Mouse (Mus musculus) CH12.LX (cell line): ENCODE results near the gene Ech1. TPM values are rescaled to one million over a fixed set of nuclear protein-coding genes. Genes with fewer than 3 reads are reported as not detected.

ENCODE experiments used
- DNase-seq: peaks from one replicate; pipeline ENCODE4 v3.0.0-alpha.2; 2013; ENCODE audit errors: extremely low read depth
- H3K27ac ChIP-seq: 2 replicates; pipeline ENCODE4 v1.5.1; 2012; ENCODE audit warnings: low read depth, mild to moderate bottlenecking, control low read depth, moderate library complexity; ENCODE audit not compliant: insufficient read depth
- H3K27me3 ChIP-seq: replicated peaks from 2 replicates; pipeline ENCODE3; 2012; ENCODE audit warnings: inconsistent platforms
- H3K36me3 ChIP-seq, 2 experiments: replicated peaks in 1 of 2; 2 replicates each; pipeline versions ENCODE3 to v1.6.1; 2012; ENCODE audit warnings: inconsistent platforms in 1 of 2, low read length in 1 of 2, mild to moderate bottlenecking in 1 of 2, mixed read lengths in 1 of 2, moderate library complexity in 1 of 2; ENCODE audit not compliant: control insufficient read depth in 1 of 2, insufficient read depth in 1 of 2
- H3K4me1 ChIP-seq, 2 experiments: 2 replicates each; pipeline ENCODE4 v1.6.1; 2012; ENCODE audit warnings: inconsistent platforms in 1 of 2, moderate library complexity in 1 of 2; ENCODE audit not compliant: insufficient read depth in 2 of 2, control insufficient read depth in 1 of 2
- H3K4me2 ChIP-seq: 2 replicates; pipeline ENCODE4 v1.6.1; 2012; ENCODE audit warnings: low read depth, mild to moderate bottlenecking, control low read depth; ENCODE audit not compliant: poor library complexity, insufficient read depth, severe bottlenecking
- H3K4me3 ChIP-seq, 3 experiments: fragments of 150-350 bp in 1 of 3; sonication (generic) in 1 of 3; replicated peaks in 1 of 3; 2 replicates each; pipeline versions ENCODE3 to v1.5.1; 2011 to 2012; ENCODE audit warnings: low read depth in 2 of 3, low read length in 2 of 3, mild to moderate bottlenecking in 2 of 3, moderate library complexity in 2 of 3, control low read depth in 1 of 3, improper control_type of control experiment in 1 of 3, inconsistent platforms in 1 of 3, mixed read lengths in 1 of 3; ENCODE audit not compliant: poor library complexity in 1 of 3
- H3K79me2 ChIP-seq: replicated peaks from 2 replicates; pipeline ENCODE4 v1.6.1; 2012; ENCODE audit warnings: mild to moderate bottlenecking, moderate library complexity; ENCODE audit not compliant: control insufficient read depth, poor library complexity, insufficient read depth, severe bottlenecking; ENCODE audit errors: extremely low read depth
- H3K9ac ChIP-seq: 2 replicates; pipeline ENCODE4 v1.6.1; 2012; ENCODE audit warnings: low read depth, mild to moderate bottlenecking, control low read depth, moderate library complexity; ENCODE audit not compliant: insufficient read depth
- H3K9me3 ChIP-seq: replicated peaks from 2 replicates; pipeline ENCODE3; 2012; ENCODE audit warnings: low read length, inconsistent platforms, mixed read lengths
- CHD1 ChIP-seq: IDR thresholded peaks from 2 replicates; pipeline ENCODE4 v1.6.1; 2012; ENCODE audit warnings: low read depth, low read length, improper control_type of control experiment, inconsistent platforms
- E2F4 ChIP-seq: IDR thresholded peaks from 2 replicates; pipeline ENCODE4 v1.6.1; 2011; ENCODE audit warnings: low read depth, low read length, improper control_type of control experiment; ENCODE audit not compliant: insufficient replicate concordance
- JUND ChIP-seq: conservative IDR thresholded peaks from 2 replicates; pipeline ENCODE4 v1.6.1; 2011; ENCODE audit warnings: low read depth, low read length, improper control_type of control experiment
- MAFK ChIP-seq: IDR thresholded peaks from 2 replicates; pipeline ENCODE4 v1.6.1; 2011; ENCODE audit warnings: low read length, improper control_type of control experiment; ENCODE audit not compliant: insufficient replicate concordance
- MYC ChIP-seq: IDR thresholded peaks from 2 replicates; pipeline ENCODE4 v1.6.1; 2011; ENCODE audit warnings: low read depth, mild to moderate bottlenecking, improper control_type of control experiment, low read length
- POLR2AphosphoS2 ChIP-seq: IDR thresholded peaks from 2 replicates; pipeline ENCODE4 v1.6.1; 2011; ENCODE audit warnings: low read depth, low read length, improper control_type of control experiment
- RAD21 ChIP-seq: IDR thresholded peaks from 2 replicates; pipeline ENCODE4 v1.6.1; 2011; ENCODE audit warnings: low read depth, mild to moderate bottlenecking, low read length, improper control_type of control experiment, moderate library complexity
- TCF12 ChIP-seq: IDR thresholded peaks from 2 replicates; pipeline ENCODE4 v1.6.1; 2014; ENCODE audit warnings: low read depth, mild to moderate bottlenecking, inconsistent platforms, low read length, improper control_type of control experiment
- ZC3H11A ChIP-seq: IDR thresholded peaks from 2 replicates; pipeline ENCODE4 v1.6.1; 2012; ENCODE audit warnings: low read depth, mild to moderate bottlenecking, inconsistent platforms, low read length, improper control_type of control experiment
- dilution Hi-C: fragments of 300-500 bp; cut with MboI; formaldehyde crosslinking; loops from 2 replicates; pipeline ENCODE4 v1.14.3; 2020; ENCODE audit warnings: low sequenced_read_pairs; ENCODE audit not compliant: extremely low pct_unique_long_range_greater_than_20kb, extremely low pct_ligation_motif_present
- in situ Hi-C: fragments of 300-500 bp; cut with MboI; formaldehyde crosslinking; loops from 3 replicates; pipeline ENCODE4 v1.14.3; 2019; ENCODE audit warnings: low sequenced_read_pairs, low pct_ligation_motif_present, low pct_unique_long_range_greater_than_20kb, mixed read lengths
- polyA plus RNA-seq: library from polyadenylated mRNA; unstranded; fragments of >175 nt; gene quantifications from 2 replicates; pipeline ENCODE4 v1.2.1, GENCODE M21; 2012; ENCODE audit warnings: low read depth; ENCODE audit not compliant: insufficient read length
- total RNA-seq, 2 experiments: library from RNA; depleted of rRNA; stranded (reverse); fragments of 300-350 nt in 1 of 2; fragments of >200 nt in 1 of 2; gene quantifications; 2 replicates each; pipeline ENCODE4 v1.2.3; 2012 to 2014

The Ech1 gene
- total and polyA plus RNA-seq, 3 experiments, result 67.6 to 124 (median 119) TPM

- Histone ChIP-seq H3K27ac (peak overlapping the region; percentile 65), H3K4me1 (peaks cover 32 to 92% of the 10 kb centered on the region in 2 experiments), H3K4me2 (peak overlapping the region; percentile 4; the same call in 1 of the 2 replicates), H3K9ac (no peak overlapping the region), H3K27me3 (no peaks in the 10 kb centered on the region), H3K79me2 (peaks cover 72% of the 10 kb centered on the region), H3K9me3 (no peaks in the 10 kb centered on the region), H3K36me3 (peaks cover 92 to 97% of the 10 kb centered on the region in 2 experiments), H3K4me3 (peak overlapping the region in 2 of 3 experiments; percentile 43 to 49)
- no peak for DNase-seq
- dilution Hi-C loops, result no loop called here
- TF ChIP-seq POLR2AphosphoS2 (no peak), CHD1 (peak; percentile 37; the same call in 1 of the 2 replicates)
- in situ Hi-C loops, result no loop called here
These were observed 8.1 kb upstream of the Ech1 start for GRCm38 (mm10) chr7:28816920-28817319.

- TF ChIP-seq JUND, result no peak
- no peak for TF ChIP-seq RAD21
- TF ChIP-seq MAFK, result no peak
- no peak for TF ChIP-seq MYC
- Histone ChIP-seq H3K4me3 (peak overlapping the region in 1 of 3 experiments; percentile 49), H3K9me3 (no peaks in the 10 kb centered on the region), H3K4me2 (peak overlapping the region; percentile 4; the same call in 1 of the 2 replicates), H3K27me3 (no peaks in the 10 kb centered on the region), H3K4me1 (peaks cover 36 to 95% of the 10 kb centered on the region in 2 experiments), H3K36me3 (peaks cover 91 to 97% of the 10 kb centered on the region in 2 experiments), H3K27ac (peak overlapping the region; percentile 65), H3K9ac (peak overlapping the region; percentile 33; the same call in 1 of the 2 replicates), H3K79me2 (peaks cover 66% of the 10 kb centered on the region)
- no peak for DNase-seq
- in situ Hi-C loops (no loop called here), dilution Hi-C loops (no loop called here)
These were observed 7.5 kb upstream of the Ech1 start for GRCm38 (mm10) chr7:28817524-28817923.

- peak overlapping the region; percentile 65 for H3K27ac ChIP-seq
- peaks cover 40 to 95% of the 10 kb centered on the region in 2 experiments for H3K4me1 ChIP-seq
- peaks cover 61% of the 10 kb centered on the region for H3K79me2 ChIP-seq
- in situ Hi-C loops (no loop called here), dilution Hi-C loops (no loop called here)
- TF ChIP-seq RAD21 (no peak), E2F4 (no peak), TCF12 (no peak), ZC3H11A (no peak)
- no peaks in the 10 kb centered on the region for H3K9me3 ChIP-seq
- no peaks in the 10 kb centered on the region for H3K27me3 ChIP-seq
- no peak overlapping the region; the same call in 1 of the 2 replicates for H3K4me2 ChIP-seq
- peaks cover 91 to 97% of the 10 kb centered on the region in 2 experiments for H3K36me3 ChIP-seq
- H3K4me3 ChIP-seq, result peak overlapping the region in 2 of 3 experiments; percentile 22 to 49
- no peak for DNase-seq
- peak overlapping the region; percentile 33; the same call in 1 of the 2 replicates for H3K9ac ChIP-seq
These were observed 7.1 kb upstream of the Ech1 start for GRCm38 (mm10) chr7:28817957-28818356.
